Mouse (Mus musculus) spleen, adult 2 months (tissue): Measurements from ENCODE around the gene Fgfr2.

Source experiments
- CTCF ChIP-seq: fragments of 200-500 bp; IDR thresholded peaks from 2 replicates; pipeline ENCODE4 v1.5.1; 2011; ENCODE audit warnings: mild to moderate bottlenecking, inconsistent platforms; ENCODE audit not compliant: insufficient read depth, insufficient read length, insufficient replicate concordance; ENCODE audit errors: extremely low read depth
- POLR2A ChIP-seq: fragments of 200-500 bp; IDR thresholded peaks from 2 replicates; pipeline ENCODE4 v1.6.1; 2011; ENCODE audit warnings: low read depth, low read length, inconsistent platforms

DNA sequence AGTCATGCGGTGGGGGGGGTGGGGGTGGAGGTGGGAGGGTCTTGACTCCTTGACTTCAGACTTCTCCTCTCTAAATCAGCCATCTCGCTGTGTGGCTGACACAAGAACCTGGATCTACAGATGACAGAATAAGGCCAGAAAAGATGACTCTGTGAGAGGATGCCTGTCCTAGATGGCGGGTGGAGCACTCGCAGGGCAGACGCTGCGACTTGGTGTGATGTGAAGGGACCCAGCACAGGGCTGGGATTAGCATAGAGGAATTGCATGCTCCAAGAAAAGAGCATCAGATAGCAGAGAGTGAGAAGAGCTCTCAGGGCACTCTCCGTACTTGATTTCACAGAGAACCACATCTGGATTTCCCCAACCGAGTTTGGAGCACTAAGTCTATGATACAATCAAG, 2953.0 kb downstream of the Fgfr2 start:
- TF ChIP-seq CTCF (no peak), POLR2A (no peak)
